Mouse (Mus musculus): Measurements from ENCODE around the gene Rnase13.

- no peak for TF ChIP-seq CTCF (IDR thresholded peaks at IDR 0.05; ENCODE audit: insufficient read depth, low read depth, low read length)
- TF ChIP-seq POLR2A (IDR thresholded peaks at IDR 0.05; ENCODE audit: insufficient read depth, low read depth, low read length) = no peak
These were observed 20.8 kb upstream of the Rnase13 start for GRCm38 (mm10) chr14:51943336-51943735.

All from olfactory bulb, adult 2 months (tissue).